Mouse (Mus musculus) brown adipose tissue, adult 24 weeks (tissue): Measurements from ENCODE around the gene Pak4. TPM values are rescaled to one million over a fixed set of nuclear protein-coding genes. Genes with fewer than 3 reads are reported as not detected.

Experiments used
- H3K27ac ChIP-seq: fragments of 200-500 bp; replicated peaks from 2 replicates; pipeline ENCODE4 v1.5.1; 2012; ENCODE audit warnings: low read depth, mild to moderate bottlenecking, low read length
- H3K4me1 ChIP-seq: fragments of 200-500 bp; 2 replicates; pipeline ENCODE4 v1.6.1; 2012; ENCODE audit warnings: low read length, mixed read lengths; ENCODE audit not compliant: control insufficient read depth, insufficient read depth, insufficient read length
- H3K4me3 ChIP-seq: fragments of 200-500 bp; 2 replicates; pipeline ENCODE4 v1.5.1; 2012; ENCODE audit warnings: low read depth, mild to moderate bottlenecking, low read length, moderate library complexity; ENCODE audit not compliant: insufficient read depth
- polyA plus RNA-seq: library from polyadenylated mRNA; stranded (reverse); fragments of >200 nt; gene quantifications from 2 replicates; pipeline ENCODE4 v1.2.4, GENCODE M21; 2012; ENCODE audit not compliant: missing spikeins, insufficient read depth, insufficient read length

Gene Pak4
- polyA plus RNA-seq, 1 experiment, result 5.8 TPM

GRCm38 (mm10) chr7:28598951-28599350, 966 bp upstream of the Pak4 start:
- H3K4me3 ChIP-seq, result no peak overlapping the region
- no peak overlapping the region for H3K27ac ChIP-seq
- H3K4me1 ChIP-seq, result peaks cover 23% of the 10 kb centered on the region

- Histone ChIP-seq H3K4me1 (peaks cover 31% of the 10 kb centered on the region), H3K27ac (no peak overlapping the region), H3K4me3 (peak overlapping the region; percentile 57)
These were observed 761 bp downstream of the Pak4 start for GRCm38 (mm10) chr7:28597277-28597570.

GRCm38 (mm10) chr7:28596436-28597276, 1.3 kb downstream of the Pak4 start:
- Histone ChIP-seq H3K27ac (peak overlapping the region; percentile 49), H3K4me3 (peak overlapping the region; percentile 57), H3K4me1 (peaks cover 31% of the 10 kb centered on the region)

- Histone ChIP-seq H3K27ac (peak overlapping the region; percentile 49), H3K4me1 (peaks cover 31% of the 10 kb centered on the region), H3K4me3 (0 out of 2 replicates have a peak overlapping the region, but pooled peaks have one; percentile 57)
These were observed 2.1 kb downstream of the Pak4 start for GRCm38 (mm10) chr7:28595751-28596435.

GRCm38 (mm10) chr7:28593206-28594111, 4.5 kb downstream of the Pak4 start:
- Histone ChIP-seq H3K27ac (no peak overlapping the region), H3K4me1 (peaks cover 31% of the 10 kb centered on the region), H3K4me3 (no peak overlapping the region)

GRCm38 (mm10) chr7:28591862-28592261, 6.1 kb downstream of the Pak4 start:
- H3K4me3 ChIP-seq, result no peak overlapping the region
- H3K4me1 ChIP-seq, result peaks cover 39% of the 10 kb centered on the region
- no peak overlapping the region for H3K27ac ChIP-seq

GRCm38 (mm10) chr7:28587644-28588043, 10.3 kb downstream of the Pak4 start:
- Histone ChIP-seq H3K27ac (no peak overlapping the region), H3K4me3 (no peak overlapping the region), H3K4me1 (peaks cover 16% of the 10 kb centered on the region)

- H3K4me1 ChIP-seq, result peaks cover 15% of the 10 kb centered on the region
- no peak overlapping the region for H3K4me3 ChIP-seq
- H3K27ac ChIP-seq, result no peak overlapping the region
These were observed 11.1 kb downstream of the Pak4 start for GRCm38 (mm10) chr7:28586663-28587411.

GRCm38 (mm10) chr7:28585001-28585400, 13.0 kb downstream of the Pak4 start:
- Histone ChIP-seq H3K4me3 (no peak overlapping the region), H3K4me1 (peaks cover 15% of the 10 kb centered on the region), H3K27ac (no peak overlapping the region)

GRCm38 (mm10) chr7:28584468-28584867, 13.5 kb downstream of the Pak4 start:
- Histone ChIP-seq H3K4me3 (no peak overlapping the region), H3K4me1 (peaks cover 15% of the 10 kb centered on the region), H3K27ac (no peak overlapping the region)

GRCm38 (mm10) chr7:28583570-28584344, 14.2 kb downstream of the Pak4 start:
- Histone ChIP-seq H3K27ac (0 out of 2 replicates have a peak overlapping the region, but pooled peaks have one; percentile 5), H3K4me1 (peaks cover 15% of the 10 kb centered on the region), H3K4me3 (no peak overlapping the region)

- H3K4me3 ChIP-seq, result no peak overlapping the region
- H3K4me1 ChIP-seq, result peaks cover 13% of the 10 kb centered on the region
- H3K27ac ChIP-seq, result no peak overlapping the region
These were observed 15.1 kb downstream of the Pak4 start for GRCm38 (mm10) chr7:28582841-28583240.

GRCm38 (mm10) chr7:28581721-28582120, 16.3 kb downstream of the Pak4 start:
- Histone ChIP-seq H3K27ac (no peak overlapping the region), H3K4me3 (no peak overlapping the region), H3K4me1 (peaks cover 2% of the 10 kb centered on the region; the same call in 1 of the 2 replicates)

- H3K27ac ChIP-seq, result no peak overlapping the region
- H3K4me3 ChIP-seq, result no peak overlapping the region
- no peaks in the 10 kb centered on the region for H3K4me1 ChIP-seq
These were observed 18.2 kb downstream of the Pak4 start for GRCm38 (mm10) chr7:28579826-28580225.
